In the genomic region with DNA sequence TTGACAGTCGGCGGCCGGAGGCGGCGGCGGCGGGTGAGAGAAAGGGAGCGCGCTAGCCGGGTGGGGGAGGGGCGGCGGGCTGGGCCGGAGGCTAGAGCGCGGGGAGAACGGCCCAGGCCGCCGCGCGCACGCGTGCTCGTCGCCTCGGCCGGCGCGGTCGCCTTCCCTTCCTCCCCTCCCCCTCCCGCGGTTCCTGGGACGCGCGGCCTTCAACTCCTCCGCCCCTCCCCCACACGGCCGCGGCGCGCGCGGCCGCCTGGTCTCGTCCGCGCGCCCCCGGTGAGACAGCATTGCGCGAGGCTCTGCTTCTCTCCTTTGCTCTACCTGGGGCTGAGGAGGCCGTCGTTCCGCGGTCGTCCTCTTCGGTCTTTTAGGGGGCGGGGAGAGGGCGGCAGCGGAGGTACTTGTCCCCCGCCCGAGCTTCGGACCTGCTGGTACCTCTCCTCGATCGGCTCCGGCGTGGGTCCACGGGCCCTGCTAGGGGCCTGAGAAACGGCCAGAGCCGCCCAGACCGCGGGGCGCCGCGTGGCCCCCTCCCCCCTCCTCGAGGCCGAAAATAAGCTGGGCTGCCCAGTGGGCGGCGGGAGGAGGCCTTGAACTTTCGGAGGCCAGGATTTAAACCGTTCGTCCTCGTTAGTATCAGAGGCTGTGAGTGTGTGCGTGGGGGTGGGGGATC, we compare ENCODE assay signal across 8 mouse cellular contexts. TPM values are rescaled to one million over a fixed set of nuclear protein-coding genes. Genes with fewer than 3 reads are reported as not detected.
DNase-seq lines count a peak whose midpoint lies in the region; ATAC-seq lines count a peak whose summit lies in the region.

No protein-coding gene starts in this region.

- peak overlapping the region; percentile 92 for H3K9ac ChIP-seq in forebrain, embryonic 15.5 days (replicated peaks)
- H3K9ac ChIP-seq in intestine, embryonic 15.5 days = peak overlapping the region; percentile 96
- peak overlapping the region; percentile 99 for H3K9ac ChIP-seq in liver, embryonic 12.5 days

- peaks cover 10% of the 10 kb centered on the region for H3K36me3 ChIP-seq in forebrain, embryonic 15.5 days
- 0 out of 2 replicates have a peak, but pooled peaks cover 4% of the 10 kb centered on the region for H3K36me3 ChIP-seq in intestine, embryonic 15.5 days
- H3K36me3 ChIP-seq in liver, embryonic 12.5 days = peaks cover 23% of the 10 kb centered on the region

- no peaks in the 10 kb centered on the region for H3K27me3 ChIP-seq in forebrain, embryonic 15.5 days
- no peaks in the 10 kb centered on the region for H3K27me3 ChIP-seq in intestine, embryonic 15.5 days (replicated peaks)
- no peaks in the 10 kb centered on the region for H3K27me3 ChIP-seq in liver, embryonic 12.5 days (replicated peaks)

- peak overlapping the region; percentile 77 for H3K4me2 ChIP-seq in forebrain, embryonic 15.5 days (replicated peaks)
- H3K4me2 ChIP-seq in intestine, embryonic 15.5 days (replicated peaks) = peak overlapping the region; percentile 76
- peak overlapping the region; percentile 79 for H3K4me2 ChIP-seq in liver, embryonic 12.5 days

- H3K4me1 ChIP-seq in forebrain, embryonic 15.5 days = peaks cover 34% of the 10 kb centered on the region
- peaks cover 18% of the 10 kb centered on the region for H3K4me1 ChIP-seq in intestine, embryonic 15.5 days (replicated peaks)
- H3K4me1 ChIP-seq in liver, embryonic 12.5 days = peaks cover 33% of the 10 kb centered on the region

- ATAC-seq in forebrain, embryonic 15.5 days (replicated peaks) = peak; percentile 58
- peak; percentile 79 for ATAC-seq in intestine, embryonic 15.5 days
- peak; percentile 73 for ATAC-seq in liver, embryonic 12.5 days
- peak; percentile 24 for ATAC-seq in monocyte, adult 5-6 weeks (replicated peaks; ENCODE audit: insufficient number of reproducible peaks, low FRiP score, low TSS enrichment, poor library complexity, severe bottlenecking)

- under 1% methylated on average over 74 of the region's 83 CpGs for WGBS in forebrain, embryonic 15.5 days
- under 1% methylated on average over 42 of the region's 83 CpGs for WGBS in intestine, embryonic 15.5 days
- WGBS in liver, embryonic 12.5 days (ENCODE audit: insufficient replicate concordance) = under 1% methylated on average over 51 of the region's 83 CpGs

- peak overlapping the region; percentile 97 for H3K27ac ChIP-seq in forebrain, embryonic 15.5 days (replicated peaks)
- peak overlapping the region; percentile 95 for H3K27ac ChIP-seq in intestine, embryonic 15.5 days
- peak overlapping the region; percentile 94 for H3K27ac ChIP-seq in liver, embryonic 12.5 days

- peak overlapping the region; percentile 95 for H3K4me3 ChIP-seq in forebrain, embryonic 15.5 days
- peak overlapping the region; percentile 98 for H3K4me3 ChIP-seq in intestine, embryonic 15.5 days (replicated peaks)
- peak overlapping the region; percentile 91 for H3K4me3 ChIP-seq in liver, embryonic 12.5 days

- DNase-seq in right cerebral cortex, postnatal 10 days (ENCODE audit: low spot score in 2 of 2) = peak; percentile 81 to 88
- no peak for DNase-seq in right cerebral cortex, postnatal 25 days
- DNase-seq in cerebellum, adult 11-12 months = peak; percentile 85
- DNase-seq in testis, postnatal 10 days (ENCODE audit: low spot score) = peak; percentile 96

- no peaks in the 10 kb centered on the region for H3K9me3 ChIP-seq in forebrain, embryonic 15.5 days
- H3K9me3 ChIP-seq in intestine, embryonic 15.5 days = no peaks in the 10 kb centered on the region
- H3K9me3 ChIP-seq in liver, embryonic 12.5 days (replicated peaks) = no peaks in the 10 kb centered on the region

RNA-seq across cellular contexts. Expression of a gene that starts 13.2 kb away (rescaled TPM):
- polyA plus RNA-seq in forebrain, embryonic 15.5 days (2015; fragmentation: Nextera tagmentation; extraction: Ambion mirVana) = 562 and 569 TPM in 2 replicates
- polyA plus RNA-seq in intestine, embryonic 15.5 days (2015; fragmentation: Nextera tagmentation; extraction: Ambion mirVana) = 408 and 435 TPM in 2 replicates
- polyA plus RNA-seq in liver, embryonic 12.5 days (2016; fragmentation: Nextera tagmentation; extraction: Ambion mirVana) = 334 and 339 TPM in 2 replicates
- 91.7 to 297 TPM (median 188 TPM) in 3 replicates for total RNA-seq in monocyte, adult 5-6 weeks (2017)

RNA-seq across cellular contexts. Expression of a gene that starts 17.6 kb away (rescaled TPM):
- polyA plus RNA-seq in forebrain, embryonic 15.5 days (2015; fragmentation: Nextera tagmentation; extraction: Ambion mirVana) = 30.7 and 31.9 TPM in 2 replicates
- 14.7 TPM in 2 replicates for polyA plus RNA-seq in intestine, embryonic 15.5 days (2015; fragmentation: Nextera tagmentation; extraction: Ambion mirVana)
- polyA plus RNA-seq in liver, embryonic 12.5 days (2016; fragmentation: Nextera tagmentation; extraction: Ambion mirVana) = 2.9 and 3.6 TPM in 2 replicates
- 2.5 TPM in 1 of 3 replicates, not detected in the others for total RNA-seq in monocyte, adult 5-6 weeks (2017)

RNA-seq across cellular contexts. Expression of a gene that starts 25.4 kb away (rescaled TPM):
- polyA plus RNA-seq in forebrain, embryonic 15.5 days (2015; fragmentation: Nextera tagmentation; extraction: Ambion mirVana) = 1,149 and 1,206 TPM in 2 replicates
- 939 and 946 TPM in 2 replicates for polyA plus RNA-seq in intestine, embryonic 15.5 days (2015; fragmentation: Nextera tagmentation; extraction: Ambion mirVana)
- 588 and 602 TPM in 2 replicates for polyA plus RNA-seq in liver, embryonic 12.5 days (2016; fragmentation: Nextera tagmentation; extraction: Ambion mirVana)
- 89.4 to 137 TPM (median 96.5 TPM) in 3 replicates for total RNA-seq in monocyte, adult 5-6 weeks (2017)

RNA-seq across cellular contexts. Expression of a gene that starts 32.1 kb away (rescaled TPM):
- polyA plus RNA-seq in forebrain, embryonic 15.5 days (2015; fragmentation: Nextera tagmentation; extraction: Ambion mirVana) = 162 and 164 TPM in 2 replicates
- 48.3 and 49.4 TPM in 2 replicates for polyA plus RNA-seq in intestine, embryonic 15.5 days (2015; fragmentation: Nextera tagmentation; extraction: Ambion mirVana)
- 22.4 and 22.6 TPM in 2 replicates for polyA plus RNA-seq in liver, embryonic 12.5 days (2016; fragmentation: Nextera tagmentation; extraction: Ambion mirVana)
- 7.0 to 19.0 TPM (median 8.6 TPM) in 3 replicates for total RNA-seq in monocyte, adult 5-6 weeks (2017)

RNA-seq across cellular contexts. Expression of a gene that starts 32.4 kb away (rescaled TPM):
- polyA plus RNA-seq in forebrain, embryonic 15.5 days (2015; fragmentation: Nextera tagmentation; extraction: Ambion mirVana) = not detected in 2 replicates
- 0.14 and 0.20 TPM in 2 replicates for polyA plus RNA-seq in intestine, embryonic 15.5 days (2015; fragmentation: Nextera tagmentation; extraction: Ambion mirVana)
- polyA plus RNA-seq in liver, embryonic 12.5 days (2016; fragmentation: Nextera tagmentation; extraction: Ambion mirVana) = not detected in 2 replicates
- total RNA-seq in monocyte, adult 5-6 weeks (2017) = not detected in 3 replicates

Comparison
In these comparisons a context has a peak if more than half of its experiments do, and no peak if none do; other contexts are left out.
1. ATAC-seq: peak in every context shown above with its lines; median percentile 79 in intestine, embryonic 15.5 days; 73 in liver, embryonic 12.5 days; 58 in forebrain, embryonic 15.5 days; 24 in monocyte, adult 5-6 weeks.